Comparison of ENCODE assay signal across 7 mouse cellular contexts in the genomic region with DNA sequence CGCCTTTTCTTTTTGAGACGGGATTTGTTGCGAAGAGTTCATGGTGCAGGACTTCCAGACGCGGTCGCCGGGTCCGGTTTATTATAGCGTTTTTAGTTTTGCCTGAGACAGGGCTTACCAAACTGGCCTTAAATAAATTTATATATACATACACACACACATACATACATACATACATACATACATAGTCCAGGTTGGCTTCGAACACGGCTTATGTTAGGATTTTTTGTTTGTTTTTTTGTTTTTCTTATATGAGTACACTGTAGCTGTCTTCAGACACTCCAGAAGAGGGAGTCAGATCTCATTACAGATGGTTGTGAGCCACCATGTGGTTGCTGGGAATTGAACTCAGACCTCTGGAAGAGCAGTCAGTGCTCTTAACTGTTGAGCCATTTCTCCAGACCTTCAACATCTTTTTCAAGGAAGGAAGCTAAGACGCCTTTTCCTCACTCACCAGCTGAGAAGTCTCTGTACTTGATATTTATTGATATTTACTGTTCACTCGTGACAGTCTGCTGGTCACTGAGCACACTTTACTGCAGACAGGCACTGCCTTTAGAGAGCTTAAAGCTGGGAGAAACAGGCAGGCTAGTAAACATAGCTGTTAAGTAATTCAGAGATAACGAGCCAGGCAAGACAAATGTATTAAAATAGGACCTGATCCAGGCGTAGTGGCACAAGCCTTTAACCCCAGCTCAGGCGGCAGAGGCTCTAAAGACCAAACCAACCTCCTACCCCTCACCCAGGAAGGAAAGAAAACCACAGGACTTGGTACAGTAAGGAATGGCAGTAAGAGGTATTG. TPM values are rescaled to one million over a fixed set of nuclear protein-coding genes. Genes with fewer than 3 reads are reported as not detected.
DNase-seq lines count a peak whose midpoint lies in the region; ATAC-seq and TF ChIP-seq lines count a peak whose summit lies in the region.

No protein-coding gene starts in this region.

- 12% methylated on average over 16 of the region's 16 CpGs for WGBS in thymus, adult 2 months
- WGBS in embryonic facial prominence, embryonic 15.5 days = 15% methylated on average over 16 of the region's 16 CpGs
- WGBS in intestine, postnatal 0 days = 6% methylated on average over 16 of the region's 16 CpGs
- 15% methylated on average over 16 of the region's 16 CpGs for WGBS in neural tube, embryonic 14.5 days

- no peaks in the 10 kb centered on the region for H3K27me3 ChIP-seq in thymus, adult 2 months (ENCODE audit: control insufficient read depth, insufficient read depth, low read length)
- H3K27me3 ChIP-seq in embryonic facial prominence, embryonic 15.5 days = no peaks in the 10 kb centered on the region
- no peaks in the 10 kb centered on the region for H3K27me3 ChIP-seq in intestine, postnatal 0 days (replicated peaks; ENCODE audit: control insufficient read depth, insufficient read depth, low read length)
- H3K27me3 ChIP-seq in neural tube, embryonic 14.5 days (ENCODE audit: control insufficient read depth, insufficient read depth, low read length) = no peaks in the 10 kb centered on the region

- peaks cover 10% of the 10 kb centered on the region for H3K36me3 ChIP-seq in thymus, adult 2 months (ENCODE audit: control insufficient read depth, insufficient read depth, low read length)
- H3K36me3 ChIP-seq in embryonic facial prominence, embryonic 15.5 days = peaks cover 15% of the 10 kb centered on the region
- H3K36me3 ChIP-seq in intestine, postnatal 0 days (ENCODE audit: control insufficient read depth, insufficient read depth) = peaks cover 10% of the 10 kb centered on the region; the same call in 1 of the 2 replicates
- H3K36me3 ChIP-seq in neural tube, embryonic 14.5 days (ENCODE audit: control insufficient read depth, insufficient read depth, low read length) = no peaks in the 10 kb centered on the region

- H3K27ac ChIP-seq in thymus, adult 2 months (ENCODE audit: control insufficient read depth, insufficient read depth, low read length) = peak overlapping the region; percentile 78
- H3K27ac ChIP-seq in embryonic facial prominence, embryonic 15.5 days (replicated peaks) = peak overlapping the region; percentile 100
- peak overlapping the region; percentile 100 for H3K27ac ChIP-seq in intestine, postnatal 0 days (ENCODE audit: low read depth, low read length)
- H3K27ac ChIP-seq in neural tube, embryonic 14.5 days (ENCODE audit: low read depth, low read length) = peak overlapping the region; percentile 100

- peaks cover 10% of the 10 kb centered on the region for H3K4me1 ChIP-seq in thymus, adult 2 months (replicated peaks; ENCODE audit: control insufficient read depth, insufficient read depth, low read length)
- H3K4me1 ChIP-seq in embryonic facial prominence, embryonic 15.5 days = peaks cover 17% of the 10 kb centered on the region
- peaks cover 8% of the 10 kb centered on the region; the same call in 1 of the 2 replicates for H3K4me1 ChIP-seq in intestine, postnatal 0 days (replicated peaks; ENCODE audit: control insufficient read depth, insufficient read depth, low read length)
- peaks cover 13% of the 10 kb centered on the region for H3K4me1 ChIP-seq in neural tube, embryonic 14.5 days (ENCODE audit: control insufficient read depth, insufficient read depth, low read length)

- no peak for ATAC-seq in embryonic facial prominence, embryonic 15.5 days (ENCODE audit: insufficient number of reproducible peaks, low FRiP score, low TSS enrichment, low read depth)
- 0 out of 2 replicates have a peak, but pooled peaks have one; percentile 4 for ATAC-seq in intestine, postnatal 0 days
- no peak for ATAC-seq in neural tube, embryonic 14.5 days (ENCODE audit: low read depth)

- peak overlapping the region; percentile 89 for H3K4me3 ChIP-seq in thymus, adult 2 months (ENCODE audit: control insufficient read depth, insufficient read depth, low read length)
- H3K4me3 ChIP-seq in embryonic facial prominence, embryonic 15.5 days (replicated peaks) = peak overlapping the region; percentile 83
- peak overlapping the region; percentile 85 for H3K4me3 ChIP-seq in intestine, postnatal 0 days (ENCODE audit: low read depth, low read length)
- peak overlapping the region; percentile 85 for H3K4me3 ChIP-seq in neural tube, embryonic 14.5 days (ENCODE audit: low read depth, low read length)

- H3K9ac ChIP-seq in embryonic facial prominence, embryonic 15.5 days = peak overlapping the region; percentile 98
- H3K9ac ChIP-seq in intestine, postnatal 0 days (ENCODE audit: low read depth, low read length) = peak overlapping the region; percentile 98
- peak overlapping the region; percentile 100 for H3K9ac ChIP-seq in neural tube, embryonic 14.5 days (replicated peaks; ENCODE audit: low read depth, low read length)

- TF ChIP-seq CTCF in thymus, adult 2 months (IDR thresholded peaks at IDR 0.05; ENCODE audit: borderline replicate concordance, control insufficient read depth, extremely low read depth, insufficient read depth, low read length, poor library complexity) = no peak
- TF ChIP-seq CTCF in intestine, postnatal 0 days (IDR thresholded peaks at IDR 0.05; ENCODE audit: low read depth) = peak; percentile 45; the same call in 1 of the 2 replicates

- no peaks in the 10 kb centered on the region; the same call in 1 of the 2 replicates for H3K9me3 ChIP-seq in embryonic facial prominence, embryonic 15.5 days (replicated peaks)
- no peaks in the 10 kb centered on the region for H3K9me3 ChIP-seq in intestine, postnatal 0 days (ENCODE audit: control insufficient read depth)
- H3K9me3 ChIP-seq in neural tube, embryonic 14.5 days (ENCODE audit: control insufficient read depth, low read length) = no peaks in the 10 kb centered on the region

- H3K4me2 ChIP-seq in embryonic facial prominence, embryonic 15.5 days (replicated peaks) = peak overlapping the region; percentile 36
- H3K4me2 ChIP-seq in intestine, postnatal 0 days (replicated peaks; ENCODE audit: low read depth) = peak overlapping the region; percentile 66
- H3K4me2 ChIP-seq in neural tube, embryonic 14.5 days (ENCODE audit: low read depth, low read length) = peak overlapping the region; percentile 80

- no peak for TF ChIP-seq POLR2A in thymus, adult 2 months (IDR thresholded peaks at IDR 0.05; ENCODE audit: control insufficient read depth, extremely low read depth, insufficient read depth, low read length, poor library complexity)

- intact Hi-C loops in left cerebral cortex, postnatal 25 days (cut with DNase I) = loop anchor here (5.0 kb wide), 1 partner anchor 191 kb away; a partner anchor contains a TSS

- DNase-seq in thymus, adult 2 months = no peak
- DNase-seq in thymus, adult 18-20 months = no peak
- DNase-seq in left cerebral cortex, postnatal 25 days (ENCODE audit: low spot score in 2 of 2) = no peak
- no peak for DNase-seq in right cerebral cortex, adult 2 months (ENCODE audit: low spot score in 2 of 2)

RNA-seq across cellular contexts. Expression of a gene that starts 1.1 kb away (rescaled TPM):
- 86.4 and 110 TPM in 2 replicates for polyA plus RNA-seq in thymus, adult 2 months (2012; rRNA removed)
- 43.9 and 46.2 TPM in 2 replicates for polyA plus RNA-seq in embryonic facial prominence, embryonic 15.5 days (2015; fragmentation: Nextera tagmentation; extraction: Ambion mirVana)
- 25.3 and 29.0 TPM in 2 replicates for polyA plus RNA-seq in intestine, postnatal 0 days (2015; fragmentation: Nextera tagmentation; extraction: Ambion mirVana)
- polyA plus RNA-seq in neural tube, embryonic 14.5 days (2014; fragmentation: Nextera tagmentation; extraction: Ambion mirVana) = 14.6 TPM in 2 replicates
- 10 to 100 TPM; 19.2 to 21.4 TPM for total RNA-seq in left cerebral cortex, postnatal 25 days (2021)

RNA-seq across cellular contexts. Expression of a gene that starts 51.9 kb away (rescaled TPM):
- polyA plus RNA-seq in thymus, adult 2 months (2012; rRNA removed) = not detected in 2 replicates
- 0.12 TPM in 1 of 2 replicates, not detected in the other for polyA plus RNA-seq in embryonic facial prominence, embryonic 15.5 days (2015; fragmentation: Nextera tagmentation; extraction: Ambion mirVana)
- polyA plus RNA-seq in intestine, postnatal 0 days (2015; fragmentation: Nextera tagmentation; extraction: Ambion mirVana) = not detected in 2 replicates
- polyA plus RNA-seq in neural tube, embryonic 14.5 days (2014; fragmentation: Nextera tagmentation; extraction: Ambion mirVana) = not detected in 2 replicates
- total RNA-seq in left cerebral cortex, postnatal 25 days (2021) = not detected
